Comparison of ENCODE assay signal across 12 mouse cellular contexts in genomic region chr5:21496321-21496720, GRCm38 (mm10). TPM values are rescaled to one million over a fixed set of nuclear protein-coding genes. Genes with fewer than 3 reads are reported as not detected.
DNase-seq lines count a peak whose midpoint lies in the region; ATAC-seq lines count a peak whose summit lies in the region.
"Had no signal": no experiment of that assay in that cellular context is flagged by ENCODE, and none has a peak within 500 bp of the region (broad histone marks: within the 10 kb centered on the region; RNA-seq: fewer than 3 reads in every experiment).

No protein-coding gene starts in this region.

- no peaks in the 10 kb centered on the region for H3K36me3 ChIP-seq in heart, embryonic 16.5 days (ENCODE audit: control insufficient read depth, insufficient read depth)
- no peaks in the 10 kb centered on the region for H3K36me3 ChIP-seq in stomach, embryonic 15.5 days
- no peaks in the 10 kb centered on the region for H3K36me3 ChIP-seq in forebrain, embryonic 10.5 days (replicated peaks)

- H3K4me2 ChIP-seq in heart, embryonic 16.5 days (ENCODE audit: low read depth, low read length): no peak overlapping the region
- no peak overlapping the region for H3K4me2 ChIP-seq in stomach, embryonic 15.5 days

- no peak overlapping the region for H3K4me3 ChIP-seq in heart, embryonic 16.5 days (ENCODE audit: low read length)
- no peak overlapping the region for H3K4me3 ChIP-seq in stomach, embryonic 15.5 days (replicated peaks)
- no peak overlapping the region for H3K4me3 ChIP-seq in forebrain, embryonic 10.5 days
- H3K4me3 ChIP-seq: megakaryocyte, embryonic 14.5 days had no signal

- peak; percentile 72 for ATAC-seq in heart, embryonic 16.5 days (replicated peaks; ENCODE audit: extremely low read depth, insufficient read depth, low FRiP score)
- 0 out of 2 replicates have a peak, but pooled peaks have one; percentile 7 for ATAC-seq in stomach, embryonic 15.5 days (ENCODE audit: insufficient read depth, low FRiP score, low read depth)

- DNase-seq in cerebellum, postnatal 10 days: peak; percentile 76 to 87
- DNase-seq in cerebellum, adult 8-10 months: no peak
- DNase-seq in ovary, postnatal 14 days (ENCODE audit: low spot score): peak; percentile 29
- DNase-seq in ovary, postnatal 10 days (ENCODE audit: low spot score): no peak
- no peak for DNase-seq in layer of hippocampus, adult 9-11 months
- no peak for DNase-seq in forebrain, embryonic 10.5 days (ENCODE audit: extremely low spot score, low spot score)
- DNase-seq: kidney, postnatal 36 days; thymus, postnatal 36 days had no signal

- H3K4me1 ChIP-seq in heart, embryonic 16.5 days (ENCODE audit: control insufficient read depth, insufficient read depth, low read length): 0 out of 2 replicates have a peak, but pooled peaks cover 2% of the 10 kb centered on the region
- H3K4me1 ChIP-seq in stomach, embryonic 15.5 days: peaks cover 15% of the 10 kb centered on the region; the same call in 1 of the 2 replicates
- H3K4me1 ChIP-seq in forebrain, embryonic 10.5 days: peaks cover 7% of the 10 kb centered on the region

- H3K9me3 ChIP-seq in heart, embryonic 16.5 days (replicated peaks; ENCODE audit: control insufficient read depth, low read length): no peaks in the 10 kb centered on the region
- no peaks in the 10 kb centered on the region for H3K9me3 ChIP-seq in stomach, embryonic 15.5 days
- H3K9me3 ChIP-seq in forebrain, embryonic 10.5 days: no peaks in the 10 kb centered on the region
- H3K9me3 ChIP-seq: megakaryocyte, embryonic 14.5 days had no signal

- H3K9ac ChIP-seq in heart, embryonic 16.5 days (ENCODE audit: low read length): no peak overlapping the region
- no peak overlapping the region for H3K9ac ChIP-seq in stomach, embryonic 15.5 days

- no peak overlapping the region for H3K27ac ChIP-seq in heart, embryonic 16.5 days (ENCODE audit: low read length)
- H3K27ac ChIP-seq in stomach, embryonic 15.5 days: peak overlapping the region; percentile 9; the same call in 1 of the 2 replicates
- no peak overlapping the region for H3K27ac ChIP-seq in forebrain, embryonic 10.5 days

- no peaks in the 10 kb centered on the region for H3K27me3 ChIP-seq in heart, embryonic 16.5 days (ENCODE audit: control insufficient read depth, insufficient read depth, low read length)
- no peaks in the 10 kb centered on the region for H3K27me3 ChIP-seq in stomach, embryonic 15.5 days (replicated peaks)
- no peaks in the 10 kb centered on the region for H3K27me3 ChIP-seq in forebrain, embryonic 10.5 days (ENCODE audit: poor library complexity, severe bottlenecking)

- WGBS in heart, embryonic 16.5 days: 53% methylated on average over 6 of the region's 6 CpGs
- WGBS in stomach, embryonic 15.5 days: 69% methylated on average over 6 of the region's 6 CpGs
- 82% methylated on average over 6 of the region's 6 CpGs for WGBS in forebrain, embryonic 10.5 days

RNA-seq across cellular contexts. Expression of gene Lrrc17, which starts 47.0 kb away (rescaled TPM):
- polyA plus RNA-seq in heart, embryonic 16.5 days (2015; fragmentation: Nextera tagmentation; extraction: Ambion mirVana): 24.0 and 26.9 TPM in 2 replicates
- 55.3 and 57.7 TPM in 2 replicates for polyA plus RNA-seq in stomach, embryonic 15.5 days (2015; fragmentation: Nextera tagmentation; extraction: Ambion mirVana)
- polyA plus RNA-seq in forebrain, embryonic 10.5 days (2016; fragmentation: Nextera tagmentation; extraction: Ambion mirVana): 2.1 and 3.8 TPM in 2 replicates
- polyA plus RNA-seq: cortical plate, adult 2 months had no signal

Comparison
In these comparisons a context has a peak if more than half of its experiments do, and no peak if none do; other contexts are left out.
1. DNase-seq: peak in cerebellum, postnatal 10 days (2 of 2) and ovary, postnatal 14 days (single experiment); none in cerebellum, adult 8-10 months (single experiment), ovary, postnatal 10 days (single experiment), layer of hippocampus, adult 9-11 months (single experiment) and forebrain, embryonic 10.5 days (single experiment).